Mouse (Mus musculus): ENCODE results near the gene Mgea5.

Mgea5 gene

DNA sequence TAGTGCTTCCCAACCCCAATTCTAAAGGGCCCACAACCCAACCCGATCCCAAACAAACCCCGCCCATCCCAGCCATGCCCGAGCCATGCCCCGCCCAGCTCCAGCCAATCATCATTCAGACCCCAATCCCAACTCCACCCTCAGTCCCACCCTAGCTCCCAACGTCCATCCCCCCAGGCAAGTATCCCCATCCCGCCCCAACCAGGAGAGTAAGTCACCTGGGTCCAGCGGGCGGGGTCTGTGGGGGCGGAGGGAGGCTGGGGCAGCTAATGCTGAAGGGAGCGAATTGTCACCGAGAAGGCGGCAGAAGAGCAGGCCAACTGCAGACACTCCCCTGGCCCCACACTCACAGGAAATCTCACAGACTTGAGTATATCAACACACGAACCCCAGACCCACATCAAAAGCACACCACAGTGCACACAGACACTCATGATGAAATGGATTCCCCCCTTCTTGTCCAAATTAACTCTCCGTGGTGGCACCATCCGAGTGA lies 12.5 kb upstream of the Mgea5 start:
- peak; percentile 91 for DNase-seq (ENCODE audit: low read depth, low spot score)

DNA sequence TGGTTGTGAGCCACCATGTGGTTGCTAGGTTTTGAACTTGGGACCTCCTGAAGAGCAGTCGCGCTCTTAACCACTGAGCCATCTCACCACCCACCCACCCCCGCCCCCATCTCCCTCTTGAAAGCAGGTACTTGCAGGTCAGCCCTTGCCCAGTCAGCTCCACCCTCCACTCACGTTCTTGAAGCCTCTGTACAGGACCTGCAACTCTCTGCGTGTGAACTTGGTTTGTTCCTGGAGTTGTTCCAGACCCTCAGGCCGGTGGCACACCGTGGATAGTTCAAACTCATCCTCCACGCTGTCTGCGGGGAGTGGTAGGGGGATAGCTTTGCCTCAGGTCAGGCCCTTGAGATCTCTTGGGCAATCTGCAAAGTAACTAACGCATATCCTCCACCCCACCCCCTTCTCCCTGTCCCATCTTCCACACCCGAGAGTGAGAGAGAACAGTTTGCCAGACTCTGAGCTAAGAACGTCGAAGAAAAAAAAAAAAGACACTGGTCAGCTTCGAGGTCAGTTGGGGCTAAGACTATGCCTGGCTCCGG lies 11.8 kb upstream of the Mgea5 start:
- DNase-seq (ENCODE audit: low read depth, low spot score), result no peak

DNA sequence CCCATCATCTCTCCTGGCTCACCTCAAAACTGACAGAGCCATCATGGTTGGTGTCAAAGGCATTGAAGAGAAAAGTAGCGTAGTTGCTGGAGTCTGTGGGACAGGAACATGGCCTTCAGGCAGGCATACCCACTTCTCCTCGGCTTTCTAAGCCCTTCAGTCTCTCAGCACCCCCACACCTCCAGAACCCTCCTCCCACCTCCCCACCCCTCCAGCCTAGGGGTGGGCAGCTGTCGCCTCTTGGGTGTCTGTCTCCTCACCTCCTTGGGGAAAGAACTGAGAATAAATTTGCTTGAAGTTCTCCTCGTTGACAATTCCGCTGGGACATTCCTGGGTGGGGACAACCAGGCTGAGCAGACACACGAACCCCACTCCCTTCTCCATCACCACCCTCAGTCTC lies 11.1 kb upstream of the Mgea5 start:
- no peak for DNase-seq (ENCODE audit: low read depth, low spot score)

DNA sequence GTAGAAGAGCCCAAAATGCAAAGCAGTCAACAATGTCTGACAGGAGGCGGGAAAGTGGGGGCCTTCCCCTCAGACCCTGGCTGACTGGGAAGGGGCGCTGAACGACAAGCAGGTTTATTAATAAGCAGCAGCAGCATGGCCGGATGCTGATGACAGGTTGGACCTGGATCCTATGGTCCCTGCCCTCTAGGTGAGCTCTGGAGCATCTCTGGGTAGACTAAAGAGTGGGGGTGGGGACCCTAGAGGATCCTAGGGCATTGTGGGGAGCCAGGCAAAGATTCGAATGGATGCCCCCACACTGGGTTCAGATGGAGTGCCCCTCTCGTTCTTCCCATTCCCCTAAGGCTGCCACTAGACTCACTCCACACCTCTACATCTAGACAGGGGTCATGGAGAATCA lies 8.8 kb upstream of the Mgea5 start:
- no peak for DNase-seq (ENCODE audit: low read depth, low spot score)

DNA sequence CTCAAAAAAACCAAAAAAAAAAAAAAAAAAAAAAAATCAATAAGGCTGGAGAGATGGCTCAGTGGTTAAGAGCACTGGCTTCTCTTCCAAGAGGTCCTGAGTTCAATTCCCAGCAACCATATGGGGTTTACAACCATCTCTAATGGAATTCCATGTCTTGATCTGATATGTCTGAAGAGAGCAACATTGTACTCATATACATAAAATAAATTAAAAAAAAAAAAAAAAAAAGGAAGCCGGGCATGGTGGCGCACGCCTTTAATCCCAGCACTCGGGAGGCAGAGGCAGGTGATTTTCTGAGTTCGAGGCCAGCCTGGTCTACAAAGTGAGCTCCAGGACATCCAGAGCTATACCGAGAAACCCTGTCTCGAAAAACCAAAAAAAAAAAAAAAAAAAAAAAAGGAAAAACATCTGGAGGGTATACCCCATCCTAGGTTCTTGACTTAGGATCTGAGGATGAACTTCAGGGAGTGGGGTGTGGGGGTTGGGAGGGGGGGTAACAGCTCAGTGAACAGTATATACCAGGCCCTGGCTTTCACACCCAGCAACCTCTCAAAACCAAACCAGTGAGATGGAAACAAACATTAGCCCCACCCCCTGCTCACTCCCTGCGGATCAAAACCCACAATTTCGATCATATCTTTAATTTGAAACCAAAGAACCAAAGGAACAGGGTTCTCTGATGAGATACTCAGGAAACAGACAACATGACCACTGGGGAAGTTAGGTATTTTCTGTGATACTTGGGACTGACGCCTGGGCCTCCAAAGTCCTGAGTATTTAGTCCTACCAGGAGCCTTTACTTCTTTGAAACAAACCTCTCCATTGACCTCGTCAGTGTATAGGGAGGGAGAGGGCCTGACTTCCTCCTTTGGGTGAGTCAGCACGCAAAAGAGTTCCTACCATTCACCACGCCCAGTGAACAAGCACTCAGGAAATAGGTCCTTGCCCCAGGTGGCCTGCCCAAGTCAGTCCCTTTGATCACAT lies 6.5 kb upstream of the Mgea5 start:
- DNase-seq (ENCODE audit: low read depth, low spot score), result peak; percentile 66

DNA sequence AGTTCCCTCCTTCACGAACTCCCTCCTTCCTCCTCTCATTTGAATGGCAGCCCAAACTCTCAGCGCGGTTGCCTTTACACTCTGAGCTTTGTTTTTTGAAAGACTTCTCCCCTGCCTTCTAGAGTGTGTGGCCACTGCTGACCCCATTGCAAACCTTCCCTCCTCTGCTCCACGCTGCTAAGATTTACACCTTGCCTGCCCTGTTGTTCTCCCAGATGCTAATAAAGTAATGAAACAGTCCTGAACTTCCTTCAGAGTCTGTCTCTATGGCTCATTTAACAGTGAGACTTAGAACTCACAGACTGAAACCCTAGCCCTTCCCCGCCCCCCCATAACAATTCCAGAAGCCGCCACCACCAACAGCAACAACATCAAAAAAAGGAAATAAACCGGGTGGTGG lies 5.7 kb upstream of the Mgea5 start:
- DNase-seq (ENCODE audit: low read depth, low spot score), result no peak

- no peak for DNase-seq (ENCODE audit: low read depth, low spot score)
Observed at GRCm38 (mm10) chr19:45788337-45788736, 4.7 kb upstream of the Mgea5 start.

GRCm38 (mm10) chr19:45787450-45787849 lies 3.8 kb upstream of the Mgea5 start:
- no peak for DNase-seq (ENCODE audit: low read depth, low spot score)

DNA sequence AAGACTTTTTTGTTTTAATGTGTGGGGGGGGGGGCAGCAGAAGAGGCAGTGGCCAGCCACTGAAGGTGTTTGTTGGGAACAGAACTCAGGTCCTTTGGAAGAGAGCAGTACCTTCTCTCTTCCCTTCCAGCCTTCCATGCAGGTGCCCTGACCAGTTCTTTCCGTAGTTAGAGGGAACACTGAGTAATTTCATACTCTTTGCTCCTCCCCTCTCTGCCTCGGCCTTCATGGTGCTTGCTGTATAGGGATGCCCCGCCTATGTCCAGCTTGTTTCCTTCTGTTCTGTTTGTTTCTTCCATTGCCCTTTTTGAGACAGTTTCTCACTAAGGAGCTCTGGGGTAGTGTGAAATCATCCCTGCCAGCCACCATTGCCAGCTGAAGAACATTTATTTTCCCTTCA lies 1.8 kb upstream of the Mgea5 start:
- no peak for DNase-seq (ENCODE audit: low read depth, low spot score)

DNA sequence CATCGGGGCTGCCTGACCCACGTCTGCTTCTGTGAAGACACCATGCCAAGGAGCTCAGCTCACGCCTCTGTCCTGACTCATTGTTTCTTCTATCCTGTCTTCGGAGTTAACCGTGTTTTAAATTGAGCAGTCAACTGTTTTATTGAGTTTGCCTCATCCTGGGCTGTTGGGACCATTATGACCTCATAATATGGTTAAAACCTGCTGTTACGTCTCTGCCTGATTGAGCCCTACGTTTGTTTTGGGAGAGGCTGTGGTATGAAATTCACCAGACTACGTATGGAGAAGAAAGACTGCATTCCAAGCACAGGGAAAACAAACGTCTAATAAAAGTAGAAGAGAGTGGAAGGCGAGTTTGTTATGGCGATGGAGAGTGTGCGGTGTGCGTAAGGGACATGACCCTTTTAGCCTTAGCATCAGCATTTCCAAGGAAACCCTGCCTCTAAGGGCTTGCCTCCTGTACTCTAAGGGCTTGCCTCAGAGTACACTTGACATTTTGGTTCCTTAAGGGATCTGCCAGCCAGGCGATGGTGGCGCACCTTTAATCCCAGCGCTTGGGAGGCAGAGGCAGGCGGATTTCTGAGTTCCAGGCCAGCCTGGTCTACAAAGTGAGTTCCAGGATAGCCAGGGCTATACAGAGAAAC lies 418 bp upstream of the Mgea5 start:
- DNase-seq (ENCODE audit: low read depth, low spot score), result no peak

DNA sequence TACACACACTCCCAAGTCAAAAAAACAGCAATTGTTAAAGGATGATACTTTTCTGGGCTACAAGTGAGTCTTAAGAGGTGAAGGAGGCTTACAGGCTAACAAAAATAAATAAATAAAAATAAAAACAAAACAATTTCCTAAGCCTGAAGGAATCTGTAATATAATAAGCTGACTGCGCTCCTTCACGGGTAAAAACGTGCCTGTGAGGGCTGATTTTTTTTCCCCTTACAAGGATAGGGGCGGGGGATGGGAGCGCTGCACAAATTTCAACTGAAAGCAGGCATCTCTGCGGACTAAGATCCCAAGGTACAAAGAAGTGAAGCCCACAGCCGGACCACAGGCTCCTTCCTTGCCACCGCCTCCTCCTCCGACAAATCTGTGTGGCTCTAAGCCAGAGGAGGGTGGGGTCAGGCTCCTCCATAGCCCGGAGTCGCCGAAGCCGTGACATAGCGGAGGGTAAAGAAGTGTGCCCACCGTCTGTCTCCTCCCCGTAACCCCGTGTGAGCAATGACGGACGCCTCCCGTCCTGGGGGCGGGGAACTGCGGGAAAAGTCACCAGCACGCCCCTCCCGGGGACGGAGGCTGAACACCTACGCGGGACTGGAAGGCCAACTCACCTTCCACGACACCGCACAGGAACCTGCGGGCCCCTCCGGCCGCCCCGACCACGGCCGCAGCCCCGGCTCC lies 1.2 kb downstream of the Mgea5 start:
- peak; percentile 69 for DNase-seq (ENCODE audit: low read depth, low spot score)

DNA sequence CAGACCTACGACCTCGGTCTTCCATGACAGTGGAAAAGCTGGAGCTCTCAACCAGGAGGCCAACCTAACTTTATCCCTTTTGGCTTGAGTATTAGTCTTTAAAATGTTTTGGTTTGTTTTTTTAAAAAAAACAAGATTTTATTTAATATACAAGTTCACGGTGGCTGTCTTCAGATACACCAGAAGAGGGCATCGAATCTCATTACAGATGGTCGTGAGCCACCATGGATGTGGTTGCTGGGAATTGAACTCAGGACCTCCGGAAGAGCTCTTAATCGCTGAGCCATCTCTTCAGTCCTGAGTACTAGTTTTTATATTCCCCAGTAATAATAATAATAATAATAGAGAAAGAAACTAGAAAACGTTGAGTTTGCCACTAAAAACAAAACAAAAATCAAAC lies 2.0 kb downstream of the Mgea5 start:
- DNase-seq (ENCODE audit: low read depth, low spot score), result no peak

GRCm38 (mm10) chr19:45780350-45780915 lies 3.2 kb downstream of the Mgea5 start:
- DNase-seq (ENCODE audit: low read depth, low spot score), result no peak

DNA sequence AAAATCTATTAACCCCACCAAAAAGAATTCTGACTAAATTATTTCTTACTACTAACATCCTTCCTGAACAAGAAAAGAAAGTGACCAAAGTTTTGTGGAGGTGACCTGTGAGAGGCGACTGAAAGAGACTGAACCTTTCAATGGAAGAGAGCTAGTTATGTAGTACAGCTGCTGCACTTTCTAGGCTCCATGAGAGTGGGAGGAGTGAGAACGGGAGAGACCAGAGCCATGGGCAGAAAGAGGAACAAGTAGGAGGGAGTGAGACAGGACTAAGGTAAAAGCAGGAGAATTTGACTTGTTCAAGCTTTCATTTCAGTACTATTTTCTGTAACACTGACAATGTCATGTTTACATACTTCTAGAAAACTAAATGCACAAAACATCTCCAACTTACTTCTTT lies 8.2 kb downstream of the Mgea5 start:
- DNase-seq (ENCODE audit: low read depth, low spot score), result no peak

DNA sequence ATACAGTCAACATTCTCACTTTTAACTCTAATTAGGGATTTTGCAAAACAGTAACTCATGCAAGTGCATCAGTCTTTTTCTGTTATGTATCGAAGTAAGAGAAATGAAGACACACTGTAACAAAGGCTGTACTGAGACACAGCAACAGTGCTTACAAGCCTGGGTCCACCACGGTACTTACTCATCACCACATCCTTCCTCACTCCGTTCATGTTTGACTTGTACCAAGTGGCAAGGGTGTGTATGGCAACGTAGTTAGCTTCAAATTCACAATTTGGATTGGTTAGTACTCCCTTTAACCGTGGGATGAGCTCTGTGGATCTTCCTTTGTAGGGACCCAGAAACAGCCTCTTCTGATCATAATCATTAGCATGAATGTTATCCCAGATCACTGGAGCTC lies 12.1 kb downstream of the Mgea5 start:
- DNase-seq (ENCODE audit: low read depth, low spot score), result no peak

DNA sequence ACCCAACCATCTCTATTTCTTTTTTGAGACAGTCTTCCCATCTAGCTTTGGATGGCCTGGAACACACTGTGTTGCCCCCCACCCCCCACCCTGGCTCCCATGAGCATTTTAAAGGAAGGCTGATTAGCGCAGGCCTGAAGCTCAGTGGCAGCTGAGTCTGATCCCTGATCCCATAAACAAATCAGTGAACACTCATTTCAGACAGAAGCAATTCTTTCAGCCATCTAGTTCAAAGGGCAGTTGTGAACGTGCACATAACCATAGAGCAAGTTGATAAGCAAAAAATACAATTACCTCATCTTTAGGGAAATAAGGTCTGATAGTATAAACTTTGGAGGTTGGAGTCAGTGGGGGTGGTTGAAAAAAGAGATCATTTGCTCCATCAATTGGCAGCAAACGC lies 22.8 kb downstream of the Mgea5 start:
- no peak for DNase-seq (ENCODE audit: low read depth, low spot score)

DNA sequence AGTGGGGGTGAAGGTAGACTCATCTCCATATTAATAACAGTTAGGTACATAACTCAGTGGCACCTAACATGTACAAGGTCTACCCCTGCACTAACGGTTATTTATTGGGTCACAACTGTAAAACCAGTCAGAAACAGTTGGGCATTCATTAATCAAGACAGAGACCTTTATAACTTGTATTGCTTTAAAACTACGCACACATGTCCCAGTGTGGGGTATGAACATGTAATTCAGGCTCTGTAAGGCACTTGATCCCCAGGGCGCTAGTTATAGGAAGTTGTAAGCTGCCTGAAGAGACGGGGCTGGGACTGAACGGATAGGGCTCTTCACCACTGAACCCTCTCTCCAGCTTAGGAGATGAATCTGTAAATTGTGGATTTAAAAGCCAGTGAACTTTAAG lies 25.0 kb downstream of the Mgea5 start:
- no peak for DNase-seq (ENCODE audit: low read depth, low spot score)

DNA sequence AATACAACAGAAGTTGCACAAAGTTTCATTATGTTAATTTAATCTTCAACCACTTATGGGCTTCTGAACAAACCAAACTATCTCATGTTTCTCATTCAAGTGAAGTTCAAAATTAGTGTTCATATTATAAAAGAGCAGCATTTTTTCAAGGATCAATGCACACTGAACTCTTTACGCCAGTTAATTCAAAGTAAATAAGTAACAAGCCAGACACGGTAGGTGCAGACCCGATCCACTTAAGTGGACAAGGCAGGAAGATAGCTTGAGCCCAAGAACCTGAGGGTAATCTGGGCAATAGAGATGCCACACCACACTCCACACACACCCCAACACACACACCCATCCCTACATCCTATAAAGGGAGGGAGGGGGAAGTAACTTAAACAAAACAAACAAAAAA lies 30.1 kb downstream of the Mgea5 start:
- no peak for DNase-seq (ENCODE audit: low read depth, low spot score)

- peak; percentile 50 for DNase-seq (ENCODE audit: low read depth, low spot score)
Observed at GRCm38 (mm10) chr19:45751881-45752280, 31.8 kb downstream of the Mgea5 start.

DNA sequence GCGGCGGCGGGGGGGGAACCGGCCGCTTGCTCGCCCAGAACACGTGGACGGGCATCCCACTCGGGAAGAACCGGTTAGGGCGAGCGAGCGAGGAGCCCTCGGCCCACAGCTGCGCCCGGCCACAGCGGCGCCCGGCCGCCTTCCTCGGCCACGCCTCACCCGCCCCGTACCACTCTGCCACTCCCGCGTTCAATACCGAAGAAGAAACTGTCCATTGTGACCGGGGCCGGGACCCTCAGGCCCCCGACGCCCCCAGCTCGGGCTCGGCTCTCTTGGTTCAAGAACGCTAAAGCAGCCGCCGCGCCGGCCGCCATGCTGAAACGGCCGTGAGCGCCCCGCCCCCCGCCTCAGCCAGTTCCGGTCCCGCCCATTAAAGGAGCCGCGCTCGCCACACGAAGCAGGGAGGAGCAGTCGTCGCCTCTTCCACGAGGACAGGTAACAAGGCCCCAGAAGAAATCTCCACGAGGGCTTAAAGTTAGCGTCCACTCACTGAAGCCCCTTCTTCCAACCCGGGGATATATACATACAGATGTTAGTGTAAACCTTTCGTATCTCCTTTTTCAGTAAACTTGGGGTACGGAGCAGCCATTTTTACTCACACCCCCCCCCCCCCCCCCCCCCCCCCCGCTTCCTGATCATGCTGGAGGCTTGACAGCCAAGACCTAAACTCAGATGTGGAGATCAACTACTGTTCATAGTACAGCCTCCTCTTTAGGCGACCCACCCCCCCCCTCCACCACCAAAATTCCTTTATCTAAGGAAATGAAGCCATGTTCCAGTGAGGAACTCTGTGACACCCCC lies 34.2 kb downstream of the Mgea5 start, which contains the start of gene Npm3:
TSS of gene Npm3 (minus strand) at position 349 of the 801 bp plus-strand sequence.
- DNase-seq (ENCODE audit: low read depth, low spot score), result peak; percentile 94

Data from CD4-positive, CD25-positive, alpha-beta regulatory T cell, adult 2 months (primary cell).